Mouse (Mus musculus) testis, adult 2 months (tissue): ENCODE measurements around the gene Ggcx.

Experiments used
- CTCF ChIP-seq: fragments of 200-500 bp; IDR thresholded peaks from 2 replicates; pipeline ENCODE4 v1.5.1; 2012; ENCODE audit warnings: low read depth, mild to moderate bottlenecking, inconsistent platforms, low read length, moderate library complexity; ENCODE audit not compliant: control insufficient read depth, insufficient read depth, insufficient replicate concordance
- POLR2A ChIP-seq: fragments of 200-500 bp; IDR thresholded peaks from 2 replicates; pipeline ENCODE4 v1.6.1; 2012; ENCODE audit warnings: low read depth, mild to moderate bottlenecking, inconsistent platforms, low read length, moderate library complexity; ENCODE audit not compliant: control insufficient read depth

DNA sequence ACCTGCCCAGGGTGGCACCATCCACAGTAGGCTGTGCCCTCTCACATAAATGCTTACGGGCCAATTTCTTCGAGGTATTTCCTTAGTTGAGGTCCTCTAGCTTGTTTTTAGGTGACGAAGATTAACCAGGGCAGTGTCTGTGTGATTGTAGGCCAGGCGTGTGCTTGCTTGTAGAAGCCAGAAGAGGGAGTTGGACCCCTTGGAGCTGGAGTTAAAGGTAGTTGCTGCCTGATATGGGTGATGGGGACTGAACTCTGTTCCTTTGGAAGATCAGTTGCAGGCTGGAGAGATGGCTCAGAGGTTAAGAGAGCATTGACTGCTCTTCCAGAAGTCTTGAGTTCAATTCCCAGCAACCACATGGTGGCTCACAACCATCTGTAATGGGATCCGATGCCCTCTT is 1.1 kb downstream of the Ggcx start:
- no peak for TF ChIP-seq POLR2A
- TF ChIP-seq CTCF: no peak
